Mouse (Mus musculus) forebrain, embryonic 11.5 days (tissue): Measurements from ENCODE around the gene Gmppa. TPM values are rescaled to one million over a fixed set of nuclear protein-coding genes. Genes with fewer than 3 reads are reported as not detected.

Source experiments
- polyA plus RNA-seq: library from polyadenylated mRNA; unstranded; fragments of >200 nt; fragmentation: Nextera tagmentation; extraction: Ambion mirVana; gene quantifications from 2 replicates; pipeline ENCODE4 v1.2.1, GENCODE M21; 2014

Gene Gmppa
- polyA plus RNA-seq, 1 experiment from 2014 or later: 46.3 TPM

Other genes with a start within 250 kb of the Gmppa start
- gene Ankzf1, start 243.8 kb upstream of the Gmppa start, polyA plus RNA-seq: 18.9 and 19.0 TPM in 2 replicates
- gene Atg9a, start 243.7 kb upstream of the Gmppa start, polyA plus RNA-seq: 19.6 and 23.5 TPM in 2 replicates
- 18.5 and 20.9 TPM in 2 replicates for gene Glb1l, start 225.1 kb upstream of the Gmppa start, polyA plus RNA-seq
- gene Stk16, start 225.1 kb upstream of the Gmppa start, polyA plus RNA-seq: 111 and 127 TPM in 2 replicates
- gene Tuba4a, start 216.1 kb upstream of the Gmppa start, polyA plus RNA-seq: 11.4 and 12.9 TPM in 2 replicates
- gene A630095N17Rik, start 203.8 kb upstream of the Gmppa start, polyA plus RNA-seq: not detected in 2 replicates
- gene Dnajb2, start 199.5 kb upstream of the Gmppa start, polyA plus RNA-seq: 22.2 and 22.6 TPM in 2 replicates
- gene Ptprn, start 171.4 kb upstream of the Gmppa start, polyA plus RNA-seq: 3.7 and 4.3 TPM in 2 replicates
- gene Resp18, start 157.5 kb upstream of the Gmppa start, polyA plus RNA-seq: 14.9 and 15.8 TPM in 2 replicates
- 125 and 129 TPM in 2 replicates for gene Dnpep, start 117.9 kb upstream of the Gmppa start, polyA plus RNA-seq
- gene Des, start 75.6 kb upstream of the Gmppa start, polyA plus RNA-seq: 0.86 and 1.5 TPM in 2 replicates
- gene Speg, start 60.6 kb upstream of the Gmppa start, polyA plus RNA-seq: 14.1 and 16.0 TPM in 2 replicates
- 0.61 TPM in 2 replicates for gene Asic4, start 14.5 kb downstream of the Gmppa start, polyA plus RNA-seq
- 21.3 and 23.3 TPM in 2 replicates for gene Chpf, start 43.4 kb downstream of the Gmppa start, polyA plus RNA-seq
- 8.9 and 9.4 TPM in 2 replicates for gene Tmem198, start 43.6 kb downstream of the Gmppa start, polyA plus RNA-seq
- gene Obsl1, start 70.5 kb downstream of the Gmppa start, polyA plus RNA-seq: 42.6 and 44.7 TPM in 2 replicates
- 1.3 and 2.4 TPM in 2 replicates for gene Inha, start 71.1 kb downstream of the Gmppa start, polyA plus RNA-seq
- gene Stk11ip, start 85.6 kb downstream of the Gmppa start, polyA plus RNA-seq: 23.9 and 27.6 TPM in 2 replicates
- 13.3 and 15.7 TPM in 2 replicates for gene Slc4a3, start 110.3 kb downstream of the Gmppa start, polyA plus RNA-seq